Mouse (Mus musculus): ENCODE results near the gene Hist1h3f. TPM values are rescaled to one million over a fixed set of nuclear protein-coding genes. Genes with fewer than 3 reads are reported as not detected.
A peak's percentile ranks its signal among the peaks of the same experiment; 100 is the strongest.
"Not testable (repeated sequence)": the region's sequence is repeated elsewhere in the genome, so short reads cannot be mapped to it uniquely, and the experiment has no call there.

The Hist1h3f gene
- total and polyA plus RNA-seq, 2 experiments from 2014 or later = 0.17 to 119 TPM

DNA sequence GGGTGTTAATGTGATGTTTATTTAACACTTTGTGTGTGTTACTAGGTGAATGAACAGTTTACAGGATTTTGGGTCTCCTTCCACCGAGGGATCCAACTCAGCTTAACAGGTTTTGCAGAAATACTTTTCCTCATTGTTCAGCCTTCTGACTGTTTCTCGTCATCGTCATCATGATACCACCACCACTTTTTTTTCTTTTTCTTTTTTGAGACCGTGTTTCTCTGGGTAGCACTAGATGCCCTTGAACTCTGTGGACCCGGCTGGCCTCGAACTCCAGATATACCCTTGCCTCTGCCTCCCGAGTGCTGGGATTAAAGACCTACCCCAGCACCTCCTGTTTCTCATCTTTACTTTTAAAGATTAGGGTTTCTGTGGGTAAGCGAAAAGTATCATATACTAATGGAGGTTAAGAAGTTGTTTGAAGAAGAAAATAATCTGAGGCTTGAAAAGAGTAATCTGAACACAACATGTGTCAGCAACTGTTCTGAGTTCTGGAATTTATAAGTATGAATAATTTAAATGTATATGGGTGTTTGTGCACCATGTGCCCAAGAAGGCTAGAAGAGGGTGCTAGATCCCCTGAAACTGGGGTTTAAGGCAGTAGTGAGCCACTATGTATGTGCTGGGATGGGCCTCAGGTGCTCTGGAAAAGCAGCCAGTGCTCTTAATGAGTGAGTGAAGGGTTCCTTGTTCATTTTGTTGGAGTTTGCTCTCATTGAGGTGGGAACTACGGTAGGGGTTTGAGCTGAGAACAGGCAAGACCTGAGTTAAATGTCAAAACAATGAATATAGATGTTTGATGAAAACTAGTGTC, 11.4 kb upstream of the Hist1h3f start:
- no peak for TF ChIP-seq CTCF (IDR thresholded peaks at IDR 0.05; ENCODE audit: low read depth)
- no peaks in the 10 kb centered on the region for H3K36me3 ChIP-seq (ENCODE audit: insufficient read depth)
- peak overlapping the region; percentile 72 for H3K4me2 ChIP-seq (ENCODE audit: low read depth)
- no peaks in the 10 kb centered on the region for H3K9me3 ChIP-seq (ENCODE audit: low read length)
- H3K4me1 ChIP-seq (ENCODE audit: insufficient read depth) = peaks cover 22% of the 10 kb centered on the region
- peak overlapping the region; percentile 98; the same call in 1 of the 2 replicates for H3K27ac ChIP-seq (ENCODE audit: low read depth, low read length)
- no peak for ATAC-seq
- DNase-seq = no peak
- no peaks in the 10 kb centered on the region for H3K27me3 ChIP-seq (ENCODE audit: insufficient read depth, low read length)
- H3K9ac ChIP-seq = peak overlapping the region; percentile 82; the same call in 1 of the 2 replicates
- 13% methylated on average over 9 of the region's 9 CpGs for WGBS
- H3K4me3 ChIP-seq (ENCODE audit: low read depth, low read length) = peak overlapping the region; percentile 68

DNA sequence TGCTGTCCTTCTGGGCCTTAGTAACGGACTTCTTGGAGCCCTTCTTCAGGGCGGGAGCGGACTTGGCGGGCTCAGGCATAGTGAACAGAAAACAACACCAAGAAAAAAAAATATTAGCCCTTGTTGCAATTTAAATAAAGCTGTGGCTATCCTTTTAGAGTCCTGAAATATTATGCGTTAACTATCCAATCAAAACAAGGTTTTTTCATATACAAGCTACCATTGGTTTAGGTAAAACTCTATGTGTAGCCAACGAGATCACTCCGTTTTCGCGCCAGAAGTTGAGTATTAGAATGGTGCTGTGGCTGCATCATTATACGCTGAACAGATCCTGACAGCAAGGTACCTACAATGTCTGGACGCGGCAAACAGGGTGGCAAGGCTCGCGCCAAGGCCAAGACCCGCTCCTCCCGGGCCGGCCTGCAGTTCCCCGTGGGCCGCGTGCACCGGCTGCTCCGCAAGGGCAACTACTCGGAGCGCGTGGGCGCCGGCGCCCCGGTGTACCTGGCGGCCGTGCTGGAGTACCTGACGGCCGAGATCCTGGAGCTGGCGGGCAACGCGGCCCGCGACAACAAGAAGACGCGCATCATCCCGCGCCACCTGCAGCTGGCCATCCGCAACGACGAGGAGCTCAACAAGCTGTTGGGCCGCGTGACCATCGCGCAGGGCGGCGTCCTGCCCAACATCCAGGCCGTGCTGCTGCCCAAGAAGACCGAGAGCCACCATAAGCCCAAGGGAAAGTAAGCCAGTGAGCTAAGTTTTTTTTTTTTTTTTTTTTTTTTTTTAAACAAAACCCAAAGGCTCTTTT, 10.1 kb upstream of the Hist1h3f start, which contains the start of gene Hist1h2af:
Gene Hist1h2af, plus strand, starts transcription at position 347 of the 808 bp plus-strand sequence.
- H3K4me3 ChIP-seq (ENCODE audit: low read depth, low read length) = peak within 1 kb of the TSS; percentile 47
- ATAC-seq (peak; percentile 30; the same call in 1 of the 2 replicates), DNase-seq (peak; percentile 90)
- peaks cover 22% of the 10 kb centered on the region for H3K4me1 ChIP-seq (ENCODE audit: insufficient read depth)
- WGBS = under 1% methylated on average over 19 of the region's 53 CpGs
- not testable (repeated sequence) for H3K9me3 ChIP-seq (ENCODE audit: low read length); H3K36me3 ChIP-seq (ENCODE audit: insufficient read depth); H3K27me3 ChIP-seq (ENCODE audit: insufficient read depth, low read length)
- H3K9ac ChIP-seq = peak within 1 kb of the TSS; percentile 22
- peak within 1 kb of the TSS; percentile 72 for H3K4me2 ChIP-seq (ENCODE audit: low read depth)
- peak within 1 kb of the TSS; percentile 67 for H3K27ac ChIP-seq (ENCODE audit: low read depth, low read length)

DNA sequence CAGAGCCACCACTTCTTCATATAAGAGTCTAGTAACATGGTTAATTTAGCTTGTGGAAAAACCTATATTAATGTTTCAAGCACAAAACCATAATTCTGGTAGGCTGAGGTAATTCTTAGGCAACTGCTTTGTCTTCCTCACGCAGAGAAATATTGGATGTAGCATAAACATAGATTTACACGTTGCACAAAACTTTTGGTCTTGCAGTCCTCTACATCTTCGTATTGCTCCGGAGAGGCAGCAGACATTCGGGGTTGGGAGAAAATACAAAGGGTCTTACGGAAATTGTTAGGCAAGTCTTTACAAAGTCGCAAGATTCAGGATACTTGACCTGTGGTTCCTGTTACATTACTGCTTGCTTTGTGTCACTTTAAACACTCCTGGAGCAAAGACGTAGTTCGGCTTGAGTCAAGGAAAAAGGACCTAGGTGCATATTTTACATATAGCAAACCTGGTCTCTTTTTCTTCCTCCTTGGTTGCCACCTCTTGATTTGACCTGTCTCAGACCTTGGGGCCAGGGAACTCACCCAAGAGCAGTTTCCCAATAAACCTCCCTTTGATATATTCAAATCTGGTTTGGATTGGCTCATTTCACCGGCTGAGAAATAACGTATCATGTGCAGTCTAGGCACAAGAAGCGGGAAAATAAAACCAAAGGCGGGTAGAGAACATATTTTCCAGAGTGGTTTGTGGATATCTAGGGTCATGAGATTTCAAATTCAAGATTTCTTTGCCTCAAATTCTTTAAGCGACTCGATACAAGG, 9.3 kb upstream of the Hist1h3f start:
- H3K9ac ChIP-seq = peak overlapping the region; percentile 22; the same call in 1 of the 2 replicates

DNA sequence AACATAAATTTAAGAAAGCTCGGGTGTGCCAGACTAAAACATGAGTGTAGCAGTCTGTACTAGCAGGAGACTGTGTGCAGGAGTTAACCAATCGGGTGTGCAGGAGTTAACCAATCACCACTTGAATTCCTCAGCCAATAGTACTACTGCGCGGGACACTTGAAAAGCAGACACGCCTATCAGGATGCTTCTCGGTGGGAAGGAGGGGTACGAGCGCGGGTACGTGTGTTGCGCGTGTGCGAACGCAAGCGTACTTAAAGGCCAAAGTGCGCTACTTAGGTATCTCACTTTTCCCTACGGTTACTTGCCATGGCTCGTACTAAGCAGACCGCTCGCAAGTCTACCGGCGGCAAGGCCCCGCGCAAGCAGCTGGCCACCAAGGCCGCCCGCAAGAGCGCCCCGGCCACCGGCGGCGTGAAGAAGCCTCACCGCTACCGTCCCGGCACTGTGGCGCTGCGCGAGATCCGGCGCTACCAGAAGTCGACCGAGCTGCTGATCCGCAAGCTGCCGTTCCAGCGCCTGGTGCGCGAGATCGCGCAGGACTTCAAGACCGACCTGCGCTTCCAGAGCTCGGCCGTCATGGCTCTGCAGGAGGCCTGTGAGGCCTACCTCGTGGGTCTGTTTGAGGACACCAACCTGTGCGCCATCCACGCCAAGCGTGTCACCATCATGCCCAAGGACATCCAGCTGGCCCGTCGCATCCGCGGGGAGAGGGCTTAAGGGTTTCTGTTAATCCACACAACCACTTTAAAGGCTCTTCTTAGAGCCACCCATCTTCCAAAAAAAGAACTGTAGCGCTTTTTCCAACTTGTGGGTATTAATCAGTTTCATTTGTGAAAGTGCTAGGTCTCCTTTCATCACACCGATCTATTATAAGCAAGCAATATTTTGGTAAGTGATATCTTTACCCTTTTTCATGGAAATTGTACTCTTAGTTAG, 8.4 kb upstream of the Hist1h3f start, which contains the start of gene Hist1h3g:
Gene Hist1h3g, plus strand, starts transcription at position 286 of the 939 bp plus-strand sequence.
- Histone ChIP-seq H3K4me3 (ENCODE audit: low read depth, low read length) (peak within 1 kb of the TSS; percentile 47), H3K4me2 (ENCODE audit: low read depth) (peak within 1 kb of the TSS; percentile 72), H3K9ac (peak within 1 kb of the TSS; percentile 22), H3K4me1 (ENCODE audit: insufficient read depth) (peaks cover 22% of the 10 kb centered on the region), H3K27ac (ENCODE audit: low read depth, low read length) (peak within 1 kb of the TSS; percentile 67)
- not testable (repeated sequence) for H3K9me3 ChIP-seq (ENCODE audit: low read length); H3K36me3 ChIP-seq (ENCODE audit: insufficient read depth); H3K27me3 ChIP-seq (ENCODE audit: insufficient read depth, low read length)
- WGBS = under 1% methylated on average over 48 of the region's 62 CpGs
- ATAC-seq (peak; percentile 90), DNase-seq (peak; percentile 96)

More for the DNA sequence above, 9.3 kb upstream of the Hist1h3f start:
- Histone ChIP-seq H3K4me1 (ENCODE audit: insufficient read depth) (peaks cover 22% of the 10 kb centered on the region), H3K36me3 (ENCODE audit: insufficient read depth) (no peaks in the 10 kb centered on the region), H3K27me3 (ENCODE audit: insufficient read depth, low read length) (no peaks in the 10 kb centered on the region), H3K9me3 (ENCODE audit: low read length) (no peaks in the 10 kb centered on the region), H3K4me2 (ENCODE audit: low read depth) (peak overlapping the region; percentile 72), H3K27ac (ENCODE audit: low read depth, low read length) (peak overlapping the region; percentile 67), H3K4me3 (ENCODE audit: low read depth, low read length) (peak overlapping the region; percentile 47)
- DNase-seq (no peak), ATAC-seq (0 out of 2 replicates have a peak, but pooled peaks have one; percentile 8)
- TF ChIP-seq CTCF (IDR thresholded peaks at IDR 0.05; ENCODE audit: low read depth) = no peak
- WGBS = under 1% methylated on average over 15 of the region's 15 CpGs

DNA sequence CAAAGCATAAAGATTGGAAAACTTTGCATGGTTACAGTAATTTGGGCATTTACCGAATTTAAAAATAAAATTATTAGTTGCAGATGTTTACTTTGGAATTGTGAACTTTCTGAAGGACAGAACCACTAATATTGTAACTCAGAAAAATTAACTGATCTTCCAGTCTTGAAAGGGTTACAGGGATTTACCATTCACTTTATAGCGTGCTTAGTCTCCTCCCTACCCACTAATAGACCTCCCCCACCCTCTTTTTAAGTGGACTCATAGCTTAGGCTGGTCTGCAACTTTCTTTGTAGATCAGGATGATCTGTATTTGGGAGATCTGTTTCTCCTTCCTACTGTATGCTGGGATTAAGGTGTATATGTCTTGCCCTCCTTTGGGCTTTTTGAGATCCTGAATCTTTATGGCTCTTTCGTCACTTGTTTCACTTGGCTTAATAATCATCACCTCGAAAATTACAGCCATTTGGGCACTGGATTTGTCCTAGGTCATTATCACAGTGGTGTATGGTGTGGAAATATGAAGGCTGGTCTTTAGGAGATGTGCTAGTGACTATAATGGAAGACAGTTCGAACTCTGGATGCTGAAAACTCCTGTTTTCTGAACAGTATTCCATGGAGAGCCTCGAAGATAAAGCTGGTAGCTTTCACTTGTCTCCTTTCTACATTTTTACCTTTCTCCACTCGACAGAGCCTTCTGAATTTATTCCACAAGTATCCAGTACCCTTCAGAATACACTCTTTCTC, 7.6 kb upstream of the Hist1h3f start:
- ATAC-seq (no peak), DNase-seq (no peak)
- H3K4me2 ChIP-seq (ENCODE audit: low read depth) = peak overlapping the region; percentile 72; the same call in 1 of the 2 replicates

More for the DNA sequence above, 7.6 kb upstream of the Hist1h3f start:
- H3K9me3 ChIP-seq (ENCODE audit: low read length) = no peaks in the 10 kb centered on the region
- TF ChIP-seq CTCF (IDR thresholded peaks at IDR 0.05; ENCODE audit: low read depth) = no peak
- peak overlapping the region; percentile 18; the same call in 1 of the 2 replicates for H3K9ac ChIP-seq
- WGBS = 15% methylated on average over 7 of the region's 7 CpGs
- peaks cover 22% of the 10 kb centered on the region for H3K4me1 ChIP-seq (ENCODE audit: insufficient read depth)
- no peaks in the 10 kb centered on the region for H3K36me3 ChIP-seq (ENCODE audit: insufficient read depth)
- H3K4me3 ChIP-seq (ENCODE audit: low read depth, low read length) = peak overlapping the region; percentile 47
- no peaks in the 10 kb centered on the region for H3K27me3 ChIP-seq (ENCODE audit: insufficient read depth, low read length)
- no peak overlapping the region for H3K27ac ChIP-seq (ENCODE audit: low read depth, low read length)

Measured in forebrain, postnatal 0 days (tissue).